In the genomic region with DNA sequence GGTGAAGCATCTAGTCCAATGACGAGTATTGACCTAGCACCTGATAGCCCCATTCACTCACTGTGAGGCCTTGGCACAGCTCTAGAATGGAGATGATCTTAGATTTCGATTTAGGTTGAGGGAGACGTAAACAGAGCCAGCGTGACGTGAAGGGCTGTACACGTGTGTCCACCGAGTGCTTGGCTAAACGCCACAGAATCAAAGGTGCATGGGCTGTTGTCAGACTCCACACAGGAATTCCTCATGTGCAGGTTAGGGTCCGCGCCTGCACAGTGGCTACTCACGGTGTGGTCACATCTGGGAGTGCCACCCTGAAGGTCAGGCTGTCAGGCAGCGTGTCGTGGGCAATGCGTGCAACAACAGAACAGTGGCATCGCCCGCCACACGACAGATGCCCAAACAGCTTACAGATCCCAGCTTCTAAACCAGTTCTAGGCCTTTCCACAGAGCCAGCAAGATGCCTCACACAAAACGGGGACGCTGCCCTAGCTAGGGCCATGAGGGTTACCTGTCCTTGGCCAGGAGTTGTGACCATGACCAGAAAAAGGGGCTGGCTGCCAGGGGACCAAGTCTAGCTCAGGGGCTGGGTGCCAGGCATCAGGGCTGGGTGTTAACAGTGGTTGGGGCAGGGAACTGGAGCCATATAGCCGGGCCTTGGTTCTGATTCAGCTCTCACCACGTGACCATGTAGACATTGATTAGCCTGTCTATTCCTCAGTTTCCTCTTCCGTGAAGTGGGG, we compare ENCODE assay signal across 17 mouse cellular contexts. TPM values are rescaled to one million over a fixed set of nuclear protein-coding genes. Genes with fewer than 3 reads are reported as not detected.
DNase-seq lines count a peak whose midpoint lies in the region; ATAC-seq lines count a peak whose summit lies in the region.
"Had no signal": no experiment of that assay in that cellular context is flagged by ENCODE, and none has a peak within 500 bp of the region (broad histone marks: within the 10 kb centered on the region; RNA-seq: fewer than 3 reads in every experiment).

No protein-coding gene starts in this region.

- H3K4me3 ChIP-seq in kidney, embryonic 14.5 days (ENCODE audit: low read length) = no peak overlapping the region
- no peak overlapping the region for H3K4me3 ChIP-seq in midbrain, embryonic 11.5 days (ENCODE audit: low read depth, low read length)
- no peak overlapping the region for H3K4me3 ChIP-seq in midbrain, embryonic 15.5 days
- H3K4me3 ChIP-seq: limb, embryonic 12.5 days; megakaryocyte, embryonic 14.5 days had no signal

- no peak for ATAC-seq in kidney, embryonic 14.5 days (ENCODE audit: low FRiP score, low TSS enrichment)
- ATAC-seq in midbrain, embryonic 11.5 days (ENCODE audit: low FRiP score) = no peak
- ATAC-seq in midbrain, embryonic 15.5 days (replicated peaks) = no peak
- ATAC-seq: forebrain, postnatal 0 days; hindbrain, postnatal 0 days; Patski had no signal

- H3K27ac ChIP-seq in kidney, embryonic 14.5 days (ENCODE audit: low read depth, low read length) = no peak overlapping the region
- no peak overlapping the region for H3K27ac ChIP-seq in midbrain, embryonic 11.5 days (ENCODE audit: low read depth, low read length)
- H3K27ac ChIP-seq in midbrain, embryonic 15.5 days = no peak overlapping the region
- H3K27ac ChIP-seq: hindbrain, postnatal 0 days; limb, embryonic 12.5 days had no signal

- no peaks in the 10 kb centered on the region for H3K9me3 ChIP-seq in kidney, embryonic 14.5 days (ENCODE audit: control insufficient read depth, low read length)
- H3K9me3 ChIP-seq in midbrain, embryonic 11.5 days (ENCODE audit: control insufficient read depth, low read length) = no peaks in the 10 kb centered on the region
- no peaks in the 10 kb centered on the region for H3K9me3 ChIP-seq in midbrain, embryonic 15.5 days
- H3K9me3 ChIP-seq: limb, embryonic 12.5 days; megakaryocyte, embryonic 14.5 days had no signal

- H3K4me1 ChIP-seq in kidney, embryonic 14.5 days (ENCODE audit: control insufficient read depth, insufficient read depth, low read length) = peaks cover 54% of the 10 kb centered on the region
- peaks cover 7% of the 10 kb centered on the region; the same call in 1 of the 2 replicates for H3K4me1 ChIP-seq in midbrain, embryonic 11.5 days (ENCODE audit: control insufficient read depth, insufficient read depth, low read length)
- H3K4me1 ChIP-seq in midbrain, embryonic 15.5 days = no peaks in the 10 kb centered on the region

- H3K9ac ChIP-seq in kidney, embryonic 14.5 days (ENCODE audit: low read depth, low read length) = no peak overlapping the region
- no peak overlapping the region for H3K9ac ChIP-seq in midbrain, embryonic 11.5 days (ENCODE audit: low read length)
- H3K9ac ChIP-seq in midbrain, embryonic 15.5 days = no peak overlapping the region
- H3K9ac ChIP-seq: forebrain, postnatal 0 days; limb, embryonic 12.5 days had no signal

- H3K4me2 ChIP-seq in kidney, embryonic 14.5 days (replicated peaks; ENCODE audit: low read depth, low read length) = no peak overlapping the region
- no peak overlapping the region for H3K4me2 ChIP-seq in midbrain, embryonic 11.5 days
- H3K4me2 ChIP-seq in midbrain, embryonic 15.5 days = no peak overlapping the region
- H3K4me2 ChIP-seq: limb, embryonic 12.5 days had no signal

- H3K27me3 ChIP-seq in kidney, embryonic 14.5 days (ENCODE audit: control insufficient read depth, insufficient read depth, low read length) = no peaks in the 10 kb centered on the region
- no peaks in the 10 kb centered on the region for H3K27me3 ChIP-seq in midbrain, embryonic 11.5 days (ENCODE audit: control insufficient read depth, insufficient read depth, low read length)
- H3K27me3 ChIP-seq in midbrain, embryonic 15.5 days (replicated peaks) = 0 out of 2 replicates have a peak, but pooled peaks cover 2% of the 10 kb centered on the region
- H3K27me3 ChIP-seq: CH12.LX; limb, embryonic 12.5 days; Patski had no signal

- WGBS in kidney, embryonic 14.5 days = 92% methylated on average over 22 of the region's 22 CpGs
- WGBS in midbrain, embryonic 11.5 days = 92% methylated on average over 22 of the region's 22 CpGs
- WGBS in midbrain, embryonic 15.5 days = 93% methylated on average over 22 of the region's 22 CpGs

- DNase-seq in adrenal gland, postnatal 14 days = peak; percentile 47
- DNase-seq in adrenal gland, adult 18-20 months (ENCODE audit: low spot score in 2 of 2) = no peak
- peak; percentile 60 for DNase-seq in kidney, adult 11 months
- DNase-seq in midbrain, embryonic 11.5 days (ENCODE audit: low spot score, missing footprints) = peak; percentile 80
- no peak for DNase-seq in layer of hippocampus, adult 9-11 months
- no peak for DNase-seq in frontal cortex, postnatal 36 days (ENCODE audit: low spot score in 2 of 2)
- DNase-seq: cerebellum, adult 11 months; forebrain, postnatal 0 days; gastrocnemius, postnatal 25 days; thymus, postnatal 25 days had no signal

- no peaks in the 10 kb centered on the region for H3K36me3 ChIP-seq in kidney, embryonic 14.5 days (ENCODE audit: control insufficient read depth, insufficient read depth, low read length)
- H3K36me3 ChIP-seq in midbrain, embryonic 11.5 days (ENCODE audit: control insufficient read depth, insufficient read depth, low read length) = no peaks in the 10 kb centered on the region
- H3K36me3 ChIP-seq in midbrain, embryonic 15.5 days (replicated peaks) = no peaks in the 10 kb centered on the region
- H3K36me3 ChIP-seq: limb, embryonic 12.5 days had no signal

RNA-seq across cellular contexts. Expression of a gene that starts 13.9 kb away (rescaled TPM):
- total RNA-seq in adrenal gland, postnatal 14 days (2021) = 11.4 and 11.8 TPM in 2 replicates
- 1 to 10 TPM; 5.8 to 8.0 TPM for total RNA-seq in adrenal gland, adult 18-20 months (2021)
- polyA plus RNA-seq in kidney, embryonic 14.5 days (2014; fragmentation: Nextera tagmentation; extraction: Ambion mirVana) = 24.3 and 28.7 TPM in 2 replicates
- polyA plus RNA-seq in midbrain, embryonic 11.5 days (2014; fragmentation: Nextera tagmentation; extraction: Ambion mirVana) = 2.4 and 2.5 TPM in 2 replicates
- polyA plus RNA-seq in midbrain, embryonic 15.5 days (2015; fragmentation: Nextera tagmentation; extraction: Ambion mirVana) = 0.84 and 1.0 TPM in 2 replicates

RNA-seq across cellular contexts. Expression of a gene that starts 20.4 kb away (rescaled TPM):
- 0.26 TPM in 1 of 2 replicates, not detected in the other for total RNA-seq in adrenal gland, postnatal 14 days (2021)
- total RNA-seq in adrenal gland, adult 18-20 months (2021) = not detected
- polyA plus RNA-seq in kidney, embryonic 14.5 days (2014; fragmentation: Nextera tagmentation; extraction: Ambion mirVana) = 2.8 and 5.5 TPM in 2 replicates
- polyA plus RNA-seq in midbrain, embryonic 11.5 days (2014; fragmentation: Nextera tagmentation; extraction: Ambion mirVana) = not detected in 2 replicates
- 0.03 and 0.10 TPM in 2 replicates for polyA plus RNA-seq in midbrain, embryonic 15.5 days (2015; fragmentation: Nextera tagmentation; extraction: Ambion mirVana)
- total RNA-seq: forebrain, postnatal 0 days; gastrocnemius, postnatal 25 days had no signal
- polyA plus RNA-seq: limb, embryonic 12.5 days had no signal

RNA-seq across cellular contexts. Expression of a gene that starts 23.3 kb away (rescaled TPM):
- total RNA-seq in adrenal gland, postnatal 14 days (2021) = 16.3 and 20.3 TPM in 2 replicates
- total RNA-seq in adrenal gland, adult 18-20 months (2021) = 10 to 100 TPM; 15.5 to 20.3 TPM
- 26.2 and 34.9 TPM in 2 replicates for polyA plus RNA-seq in kidney, embryonic 14.5 days (2014; fragmentation: Nextera tagmentation; extraction: Ambion mirVana)
- polyA plus RNA-seq in midbrain, embryonic 11.5 days (2014; fragmentation: Nextera tagmentation; extraction: Ambion mirVana) = 20.8 and 21.7 TPM in 2 replicates
- 24.8 and 27.9 TPM in 2 replicates for polyA plus RNA-seq in midbrain, embryonic 15.5 days (2015; fragmentation: Nextera tagmentation; extraction: Ambion mirVana)

RNA-seq across cellular contexts. Expression of a gene that starts 24.3 kb away (rescaled TPM):
- total RNA-seq in adrenal gland, postnatal 14 days (2021) = 53.7 and 57.5 TPM in 2 replicates
- total RNA-seq in adrenal gland, adult 18-20 months (2021) = 10 to 100 TPM; 55.1 to 59.8 TPM
- polyA plus RNA-seq in kidney, embryonic 14.5 days (2014; fragmentation: Nextera tagmentation; extraction: Ambion mirVana) = 14.2 and 17.5 TPM in 2 replicates
- 10.4 and 11.7 TPM in 2 replicates for polyA plus RNA-seq in midbrain, embryonic 11.5 days (2014; fragmentation: Nextera tagmentation; extraction: Ambion mirVana)
- polyA plus RNA-seq in midbrain, embryonic 15.5 days (2015; fragmentation: Nextera tagmentation; extraction: Ambion mirVana) = 9.4 and 11.1 TPM in 2 replicates

Comparison
In these comparisons a context has a peak if more than half of its experiments do, and no peak if none do; other contexts are left out.
1. DNase-seq: peak in adrenal gland, postnatal 14 days (single experiment), kidney, adult 11 months (single experiment) and midbrain, embryonic 11.5 days (single experiment); none in adrenal gland, adult 18-20 months (0 of 2), layer of hippocampus, adult 9-11 months (single experiment) and frontal cortex, postnatal 36 days (0 of 2).